Mouse (Mus musculus) liver, embryonic 14.5 days (tissue): ENCODE results near the gene Rnf24. TPM values are rescaled to one million over a fixed set of nuclear protein-coding genes. Genes with fewer than 3 reads are reported as not detected.

Experiments
- ATAC-seq: fragments of 200-750 bp; cut with Nextera tagmentation; 2 replicates; pipeline ENCODE4 v1.8.0; 2017; ENCODE audit warnings: moderate number of reproducible peaks, mild to moderate bottlenecking, moderate library complexity; ENCODE audit not compliant: insufficient read depth
- DNase-seq, 3 experiments: peaks; one replicate each; pipeline ENCODE4 v3.0.0-alpha.2; 2012 to 2013; ENCODE audit warnings: low read depth in 3 of 3, low spot score in 3 of 3
- H3K27ac ChIP-seq: fragments of 300-500 bp; sonication (generic); 2 replicates; pipeline ENCODE4 v1.5.1; 2014; ENCODE audit warnings: moderate library complexity, mild to moderate bottlenecking, control low read depth, inconsistent platforms
- H3K27me3 ChIP-seq: fragments of 300-500 bp; sonication (generic); 2 replicates; pipeline ENCODE4 v1.6.1; 2014; ENCODE audit warnings: mild to moderate bottlenecking, low read length, moderate library complexity; ENCODE audit not compliant: control insufficient read depth, insufficient read depth
- H3K36me3 ChIP-seq: fragments of 300-500 bp; sonication (generic); replicated peaks from 2 replicates; pipeline ENCODE4 v1.6.1; 2014; ENCODE audit warnings: low read depth; ENCODE audit not compliant: control insufficient read depth, insufficient read depth
- H3K4me1 ChIP-seq, 2 experiments: fragments of 200-500 bp in 1 of 2; fragments of 300-500 bp in 1 of 2; sonication (generic) in 1 of 2; replicated peaks; 2 replicates each; pipeline ENCODE4 v1.6.1; 2012 to 2014; ENCODE audit warnings: antibody characterized with exemption in 1 of 2, inconsistent platforms in 1 of 2, low read length in 1 of 2; ENCODE audit not compliant: control insufficient read depth in 2 of 2, insufficient read depth in 2 of 2
- H3K4me2 ChIP-seq: fragments of 300-500 bp; sonication (generic); 2 replicates; pipeline ENCODE4 v1.6.1; 2014; ENCODE audit warnings: low read depth, mild to moderate bottlenecking, control low read depth, moderate library complexity
- H3K4me3 ChIP-seq, 2 experiments: fragments of 200-500 bp in 1 of 2; fragments of 300-500 bp in 1 of 2; sonication (generic) in 1 of 2; 2 replicates each; pipeline ENCODE4 v1.5.1; 2012 to 2014; ENCODE audit warnings: low read depth in 2 of 2, low read length in 2 of 2, mild to moderate bottlenecking in 2 of 2, control low read depth in 1 of 2, inconsistent platforms in 1 of 2, moderate library complexity in 1 of 2; ENCODE audit not compliant: insufficient read depth in 1 of 2
- H3K9ac ChIP-seq: fragments of 300-500 bp; sonication (generic); replicated peaks from 2 replicates; pipeline ENCODE4 v1.6.1; 2014; ENCODE audit warnings: mild to moderate bottlenecking, control low read depth, moderate library complexity
- H3K9me3 ChIP-seq: fragments of 300-500 bp; sonication (generic); 2 replicates; pipeline ENCODE4 v1.6.1; 2016; ENCODE audit warnings: low read length, mixed read lengths; ENCODE audit not compliant: control insufficient read depth
- CTCF ChIP-seq: IDR thresholded peaks from 2 replicates; pipeline ENCODE4 v1.5.1; 2016; ENCODE audit warnings: antibody characterized with exemption, low read depth, control low read depth
- EP300 ChIP-seq: IDR thresholded peaks from 2 replicates; pipeline ENCODE4 v1.6.1; 2016; ENCODE audit warnings: antibody characterized with exemption, low read depth
- WGBS: fragments of 180-500 bp; shearing (Covaris S2); extraction: QIAGEN DNeasy Blood & Tissue Kit; methylation state at CpG from one replicate; pipeline ENCODE4 v1.1.7; 2014; ENCODE audit not compliant: insufficient replicate concordance; 5-methylcytosine and 5-hydroxymethylcytosine counted together
- polyA plus RNA-seq, 2 experiments: library from polyadenylated mRNA; depleted of rRNA in 1 of 2; stranded (reverse) in 1 of 2; unstranded in 1 of 2; fragments of >200 nt; fragmentation: Nextera tagmentation in 1 of 2; extraction: Ambion mirVana in 1 of 2; gene quantifications; 2 replicates each; pipeline versions ENCODE4 v1.2.1 to v1.2.3; 2012 to 2014

Rnf24 gene
- polyA plus RNA-seq, 2 experiments = 0.32 to 0.55 TPM

- WGBS = 45% methylated on average over 3 of the region's 3 CpGs
- H3K4me3 ChIP-seq = no peak overlapping the region
- H3K4me2 ChIP-seq = no peak overlapping the region
- no peak for TF ChIP-seq CTCF
- TF ChIP-seq EP300 = no peak
- no peaks in the 10 kb centered on the region for H3K27me3 ChIP-seq
- H3K9ac ChIP-seq = no peak overlapping the region
- H3K27ac ChIP-seq = no peak overlapping the region
- no peaks in the 10 kb centered on the region for H3K9me3 ChIP-seq
- no peaks in the 10 kb centered on the region for H3K36me3 ChIP-seq
- ATAC-seq (no peak), DNase-seq (no peak)
- no peaks in the 10 kb centered on the region for H3K4me1 ChIP-seq
Observed at GRCm38 (mm10) chr2:131345556-131345955, 7.1 kb downstream of the Rnf24 start.

- TF ChIP-seq EP300 = no peak
- TF ChIP-seq CTCF = no peak
- Histone ChIP-seq H3K9ac (no peak overlapping the region), H3K27me3 (no peaks in the 10 kb centered on the region), H3K4me1 (peaks cover 0 to 4% of the 10 kb centered on the region in 2 experiments; a peak in 1 of 4 replicates), H3K4me3 (no peak overlapping the region), H3K36me3 (no peaks in the 10 kb centered on the region), H3K9me3 (no peaks in the 10 kb centered on the region), H3K27ac (no peak overlapping the region), H3K4me2 (no peak overlapping the region)
- 52% methylated on average over 3 of the region's 3 CpGs for WGBS
- DNase-seq (no peak), ATAC-seq (no peak)
Observed at GRCm38 (mm10) chr2:131344449-131344848, 8.2 kb downstream of the Rnf24 start.

- ATAC-seq = no peak
- DNase-seq = no peak
- no peak for TF ChIP-seq CTCF
- no peak for TF ChIP-seq EP300
- Histone ChIP-seq H3K4me1 (peaks cover 0 to 4% of the 10 kb centered on the region in 2 experiments; a peak in 1 of 4 replicates), H3K36me3 (no peaks in the 10 kb centered on the region), H3K27me3 (no peaks in the 10 kb centered on the region), H3K9ac (no peak overlapping the region), H3K4me3 (no peak overlapping the region), H3K27ac (no peak overlapping the region), H3K9me3 (no peaks in the 10 kb centered on the region), H3K4me2 (no peak overlapping the region)
- 47% methylated on average over 6 of the region's 6 CpGs for WGBS
Observed at GRCm38 (mm10) chr2:131337602-131338001, 15.1 kb downstream of the Rnf24 start.

- Histone ChIP-seq H3K4me2 (no peak overlapping the region), H3K4me3 (no peak overlapping the region), H3K36me3 (no peaks in the 10 kb centered on the region), H3K27me3 (no peaks in the 10 kb centered on the region), H3K9ac (no peak overlapping the region), H3K9me3 (no peaks in the 10 kb centered on the region), H3K4me1 (no peaks in the 10 kb centered on the region), H3K27ac (no peak overlapping the region)
- no peak for TF ChIP-seq CTCF
- no peak for TF ChIP-seq EP300
- DNase-seq (no peak), ATAC-seq (no peak)
- WGBS = 69% methylated on average over 3 of the region's 3 CpGs
Observed at GRCm38 (mm10) chr2:131330548-131330947, 22.1 kb downstream of the Rnf24 start.

GRCm38 (mm10) chr2:131328981-131329380, 23.7 kb downstream of the Rnf24 start:
- Histone ChIP-seq H3K27me3 (no peaks in the 10 kb centered on the region), H3K9me3 (no peaks in the 10 kb centered on the region), H3K4me2 (no peak overlapping the region), H3K9ac (no peak overlapping the region), H3K4me1 (no peaks in the 10 kb centered on the region), H3K4me3 (no peak overlapping the region), H3K27ac (no peak overlapping the region), H3K36me3 (no peaks in the 10 kb centered on the region)
- 63% methylated on average over 1 of the region's 1 CpGs for WGBS
- TF ChIP-seq EP300 (no peak), CTCF (no peak)
- DNase-seq = no peak
- no peak for ATAC-seq
